Mouse (Mus musculus): ENCODE measurements around the gene Stk10.

Gene Stk10

DNA sequence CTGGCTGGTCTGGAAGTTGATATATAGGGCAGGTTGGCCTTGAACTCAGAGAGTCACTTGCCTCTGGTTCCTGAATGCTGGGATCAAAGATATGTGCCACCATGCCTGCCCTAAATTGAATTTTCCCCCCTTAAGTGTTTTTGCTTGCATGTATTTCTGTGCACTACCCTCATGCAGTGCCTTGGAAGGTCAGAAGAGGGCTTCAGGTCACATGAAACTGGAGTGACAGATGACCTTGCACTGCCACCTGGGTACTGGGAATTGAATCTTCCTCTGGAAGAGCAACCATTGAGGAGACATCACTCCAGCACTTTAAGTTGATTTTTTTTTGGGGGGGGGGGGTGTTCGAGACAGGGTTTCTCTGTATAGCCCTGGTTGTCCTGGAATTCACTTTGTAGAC, 3.0 kb upstream of the Stk10 start:
- WGBS: 79% methylated on average over 1 of the region's 1 CpGs

DNA sequence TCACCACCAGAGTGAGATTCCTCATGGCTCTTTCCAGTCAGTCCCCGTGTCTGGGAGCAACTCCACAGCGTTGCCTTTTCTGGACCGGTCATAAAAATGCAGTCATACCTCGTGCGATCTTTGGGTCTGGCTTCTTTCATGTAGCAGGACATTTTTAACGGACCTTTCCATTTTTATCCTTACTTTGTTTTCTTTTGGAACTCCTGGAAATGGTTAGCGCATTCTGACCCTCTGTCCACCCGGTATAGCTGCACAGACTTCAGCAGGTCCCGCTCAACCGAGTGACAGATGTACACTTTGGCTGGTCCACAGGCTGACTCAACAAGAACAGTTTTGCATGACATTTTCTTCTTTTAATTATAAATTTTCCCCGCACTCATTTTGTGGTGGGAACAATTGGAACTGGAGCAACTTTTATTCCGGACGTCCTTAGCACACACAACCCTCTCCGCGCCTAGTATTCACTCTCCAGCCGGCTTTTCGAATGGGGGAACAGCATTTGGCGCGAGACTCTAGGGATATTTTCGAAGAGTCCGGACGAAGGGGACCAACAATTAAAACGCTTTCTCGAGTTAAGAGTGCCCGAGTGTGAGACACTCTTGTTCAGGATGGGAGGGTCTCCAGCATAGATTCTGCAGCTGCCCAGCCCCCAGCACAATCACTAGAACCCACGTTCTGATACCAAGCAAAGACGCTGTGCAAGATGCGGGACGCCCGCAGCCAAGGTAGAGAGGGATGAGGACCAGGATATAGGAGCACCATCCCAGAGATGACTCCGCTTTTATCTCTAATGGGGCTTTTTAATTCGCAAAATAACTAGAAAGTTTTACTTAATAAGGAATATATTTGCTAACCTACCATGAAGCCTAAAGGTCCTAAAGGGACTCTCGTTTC, 987 bp upstream of the Stk10 start, which contains the start of gene Efcab9:
Gene Efcab9 (minus strand): TSS at position 211 of the 894 bp plus-strand sequence.
- WGBS: 6% methylated on average over 33 of the region's 33 CpGs

DNA sequence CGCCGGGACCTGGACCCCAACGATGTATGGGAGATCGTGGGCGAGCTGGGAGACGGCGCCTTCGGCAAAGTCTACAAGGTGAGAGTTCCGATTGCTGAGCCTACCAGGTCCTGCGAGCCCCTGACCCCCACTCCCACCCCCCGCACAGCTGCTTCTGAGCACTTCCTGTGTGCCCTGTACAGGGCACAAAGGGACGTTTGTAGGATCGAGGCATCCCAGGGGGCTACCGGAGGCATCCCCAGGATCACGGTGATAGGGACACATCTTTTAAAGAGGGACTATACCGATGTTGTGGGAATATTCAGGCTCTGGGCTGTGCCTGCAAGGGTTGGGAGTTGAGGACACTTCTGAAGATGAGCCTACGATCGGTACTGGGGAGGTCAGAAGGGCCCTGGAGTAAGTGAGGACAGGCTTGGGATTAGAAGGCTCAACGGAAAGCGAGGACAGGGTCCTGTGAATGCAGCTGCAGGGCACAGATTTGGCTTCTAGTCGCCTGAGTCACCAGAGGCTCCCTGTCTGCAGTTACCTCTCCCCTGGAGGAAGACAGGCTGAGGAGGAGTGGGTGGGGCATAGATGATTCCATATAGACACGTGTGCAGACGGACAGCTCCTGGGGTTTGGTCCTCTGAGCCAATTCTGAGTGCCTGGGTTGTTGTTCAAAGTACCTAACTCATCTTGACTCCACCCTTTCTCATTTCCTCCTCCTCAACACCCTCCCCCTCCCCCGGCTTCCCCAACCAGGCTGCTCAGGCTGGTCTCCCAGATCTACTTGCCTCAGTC, 567 bp downstream of the Stk10 start:
- WGBS: 4% methylated on average over 24 of the region's 24 CpGs

DNA sequence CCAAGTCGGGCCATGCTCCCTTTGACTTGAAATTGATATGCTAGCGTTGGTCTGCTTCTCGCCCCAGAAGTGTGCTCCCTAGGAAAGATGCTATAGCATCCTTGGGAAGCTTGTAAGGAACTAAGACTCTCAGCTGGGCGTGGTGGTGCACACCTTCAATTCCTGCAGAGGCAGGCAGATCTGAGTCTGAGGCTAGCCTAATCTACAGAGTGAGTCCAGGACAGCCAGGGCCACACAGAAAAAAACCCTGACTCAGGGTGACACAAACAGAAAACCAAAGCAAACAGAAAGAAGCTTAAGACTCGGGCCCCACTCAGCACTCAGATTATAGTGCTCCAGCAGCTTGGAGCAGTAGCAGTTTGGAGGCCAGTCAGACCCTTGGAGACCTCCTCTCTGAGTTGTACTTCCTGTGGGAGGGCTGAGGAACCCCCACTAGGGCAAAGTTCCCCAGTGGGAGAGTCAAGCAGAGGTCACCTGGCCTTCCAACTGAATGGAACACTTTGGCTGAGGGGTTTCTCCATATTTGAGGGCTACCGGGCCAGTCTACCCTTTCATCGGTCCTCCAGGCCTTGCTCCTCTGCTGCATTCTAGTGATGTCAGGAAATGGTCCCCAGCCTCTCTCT, 1.5 kb downstream of the Stk10 start:
- 76% methylated on average over 7 of the region's 7 CpGs for WGBS

DNA sequence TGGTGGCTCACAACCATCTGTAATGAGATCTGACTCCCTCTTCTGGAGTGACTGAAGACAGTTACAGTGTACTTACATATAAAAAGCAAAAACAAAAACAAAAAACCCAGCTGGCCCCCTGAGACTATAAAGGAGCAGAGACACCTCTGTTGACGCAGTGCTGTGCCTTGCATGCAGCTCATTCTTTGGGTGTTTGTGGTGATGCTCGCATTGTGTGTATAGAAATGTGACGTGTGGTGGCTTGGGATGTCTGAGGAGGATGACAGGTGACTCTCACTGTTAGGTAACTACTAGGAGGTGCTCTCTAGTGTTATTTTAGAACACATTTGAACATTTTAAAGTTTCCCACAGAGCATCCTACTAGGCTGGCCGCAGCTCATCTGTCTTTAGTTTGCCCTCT, 2.5 kb downstream of the Stk10 start:
- WGBS: 97% methylated on average over 4 of the region's 4 CpGs

DNA sequence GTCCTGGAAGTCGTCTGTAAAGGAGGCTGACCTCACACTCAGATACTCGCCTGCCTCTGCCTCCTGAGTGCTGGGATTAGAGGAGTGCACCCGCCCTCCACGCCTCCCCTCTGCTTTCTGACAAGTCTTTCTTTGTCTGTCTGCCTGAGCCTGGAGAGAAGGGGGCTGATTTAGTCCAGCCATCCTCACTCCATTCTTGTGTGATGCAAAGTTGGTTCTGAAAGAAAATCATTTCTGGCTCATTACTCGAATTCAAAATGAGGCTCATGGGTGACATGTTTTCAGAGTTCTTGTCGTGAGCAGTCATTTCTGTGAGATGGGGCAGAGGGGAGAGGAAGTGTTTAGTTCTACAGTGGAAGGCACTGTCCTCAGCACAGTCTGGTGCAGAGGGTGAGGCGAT, 3.8 kb downstream of the Stk10 start:
- WGBS: 58% methylated on average over 7 of the region's 7 CpGs

DNA sequence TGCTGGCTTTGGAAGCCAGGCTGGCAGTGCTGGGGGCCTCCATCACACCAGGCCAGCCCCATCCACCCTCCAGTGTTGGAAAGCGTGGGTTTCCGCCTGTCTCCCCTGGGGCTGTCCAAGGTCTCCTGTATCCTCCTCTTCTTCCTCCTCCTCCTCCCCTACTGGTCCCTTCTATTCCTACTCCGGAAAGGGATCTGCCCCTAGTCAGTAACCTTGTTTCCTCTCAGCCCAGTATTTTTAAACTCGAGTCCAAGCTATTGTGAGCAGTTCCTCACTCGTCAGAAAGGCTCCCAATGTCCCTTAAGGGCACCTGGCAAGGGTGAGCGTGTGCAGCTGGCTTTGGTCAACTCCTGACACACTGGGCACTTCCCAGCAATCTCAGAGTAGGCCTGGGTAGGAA, 5.3 kb downstream of the Stk10 start:
- WGBS: 71% methylated on average over 6 of the region's 6 CpGs

DNA sequence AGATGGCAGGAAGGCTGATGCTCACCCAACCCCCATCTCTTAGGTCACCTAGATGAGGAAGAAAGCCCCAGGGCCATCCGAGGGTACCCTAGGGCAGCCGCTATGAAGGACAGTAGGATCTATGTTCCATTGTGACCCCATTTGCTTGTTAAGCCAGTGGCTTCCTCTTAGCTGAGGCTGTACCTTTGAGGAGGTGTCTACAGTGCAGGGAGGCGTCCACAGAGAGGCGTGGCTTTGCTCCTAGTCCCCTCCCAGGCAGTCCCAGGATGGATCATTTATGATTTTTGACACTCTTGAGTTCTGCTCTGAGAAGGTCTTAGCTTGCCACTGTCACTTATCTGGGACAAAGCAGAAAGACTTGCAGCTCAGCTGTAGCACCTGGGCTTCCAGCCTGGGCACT, 5.7 kb downstream of the Stk10 start:
- WGBS: 89% methylated on average over 4 of the region's 4 CpGs

DNA sequence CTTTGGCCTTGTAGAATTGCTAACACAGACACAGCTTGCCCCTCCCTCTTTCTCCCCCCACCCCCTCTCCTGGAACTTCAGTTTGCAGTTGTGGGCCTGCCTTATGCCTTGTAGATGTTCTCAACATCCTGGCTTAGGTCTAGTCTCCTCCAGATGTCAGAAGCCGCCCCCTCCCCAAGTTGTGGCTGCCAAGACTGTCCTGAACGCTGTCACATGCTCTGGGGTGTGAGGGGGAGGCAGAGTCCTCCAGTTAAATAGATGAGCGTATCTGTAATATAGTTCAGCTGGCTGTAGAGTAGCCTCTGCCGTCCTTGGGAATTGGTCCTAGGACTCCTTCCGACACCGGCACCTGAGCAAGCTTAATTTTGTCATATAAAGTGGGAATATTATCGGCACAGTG, 6.6 kb downstream of the Stk10 start:
- WGBS: 85% methylated on average over 7 of the region's 7 CpGs

DNA sequence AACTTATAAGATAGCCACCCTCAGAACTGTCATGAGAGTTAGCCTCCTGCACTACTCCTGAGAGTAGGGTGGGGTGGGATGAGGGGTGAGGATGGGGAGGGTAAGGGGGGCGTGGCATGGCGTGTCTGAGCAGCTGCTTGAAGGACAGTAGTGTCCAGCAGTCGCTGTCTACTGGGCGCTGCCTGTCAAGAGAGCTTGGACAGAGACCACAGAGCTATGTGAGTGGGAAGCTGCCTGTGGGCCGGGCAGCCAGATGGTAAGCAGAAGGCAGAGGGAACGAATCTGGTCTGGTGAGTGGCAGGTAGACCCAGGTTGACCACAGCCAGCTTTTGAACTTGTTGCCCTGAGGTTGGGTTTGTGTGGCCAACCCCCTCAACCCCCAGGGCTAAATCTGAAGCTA, 7.4 kb downstream of the Stk10 start:
- 62% methylated on average over 6 of the region's 6 CpGs for WGBS

DNA sequence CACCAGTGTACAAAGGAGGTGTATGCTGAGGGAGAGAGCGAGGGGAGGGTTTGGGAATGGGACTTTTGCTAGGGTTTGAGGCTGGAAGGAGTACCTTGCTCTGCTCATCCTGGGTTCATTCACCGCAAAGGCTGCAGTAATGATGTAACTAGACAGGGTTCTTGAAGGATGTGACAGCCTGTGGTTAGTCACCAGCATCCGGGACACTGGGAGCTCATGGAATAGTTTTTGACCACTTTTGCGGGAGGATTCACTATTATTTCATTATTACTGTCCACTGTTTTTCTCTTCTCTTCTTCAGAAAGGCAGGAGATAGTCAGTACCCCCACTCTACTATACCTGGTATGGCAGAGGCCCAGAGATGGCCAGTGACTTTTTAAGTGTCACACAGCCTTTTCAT, 9.1 kb downstream of the Stk10 start:
- 96% methylated on average over 4 of the region's 4 CpGs for WGBS

DNA sequence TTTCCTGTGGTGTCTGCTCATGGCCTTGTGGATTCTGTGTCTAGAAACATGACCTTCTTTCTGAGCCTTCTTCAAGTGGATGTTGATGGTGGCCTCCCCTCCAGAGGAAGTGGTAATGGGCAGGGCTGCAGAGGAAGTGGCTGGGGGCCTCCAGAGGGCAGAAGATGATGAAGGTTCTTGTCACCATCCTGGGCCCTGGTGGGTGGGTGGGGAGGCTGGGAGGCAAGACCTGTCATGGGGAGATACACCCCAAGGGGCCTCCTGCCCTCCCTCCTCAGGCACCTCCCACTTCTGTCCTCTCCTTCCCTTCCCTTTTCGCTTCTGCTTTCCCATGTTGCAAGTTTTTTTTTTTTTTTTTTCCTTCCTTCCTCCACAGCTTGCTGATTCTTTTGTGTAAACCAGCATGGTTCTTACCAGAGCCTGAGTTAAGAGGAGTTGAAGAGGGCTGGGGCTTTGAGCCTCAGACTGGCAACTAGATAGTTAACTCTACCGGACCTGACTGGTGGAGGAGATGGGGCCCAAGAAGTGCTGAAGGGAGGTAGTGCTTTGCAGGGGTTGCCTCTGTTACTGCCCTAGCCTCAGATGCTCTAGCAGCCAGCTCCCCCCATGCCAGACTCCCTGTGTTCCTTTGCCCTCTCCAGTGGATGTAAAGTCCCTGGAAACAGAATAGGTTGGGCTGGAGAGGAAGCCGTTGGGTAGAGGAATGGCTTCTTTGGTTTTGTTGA, 9.7 kb downstream of the Stk10 start:
- 44% methylated on average over 3 of the region's 3 CpGs for WGBS

DNA sequence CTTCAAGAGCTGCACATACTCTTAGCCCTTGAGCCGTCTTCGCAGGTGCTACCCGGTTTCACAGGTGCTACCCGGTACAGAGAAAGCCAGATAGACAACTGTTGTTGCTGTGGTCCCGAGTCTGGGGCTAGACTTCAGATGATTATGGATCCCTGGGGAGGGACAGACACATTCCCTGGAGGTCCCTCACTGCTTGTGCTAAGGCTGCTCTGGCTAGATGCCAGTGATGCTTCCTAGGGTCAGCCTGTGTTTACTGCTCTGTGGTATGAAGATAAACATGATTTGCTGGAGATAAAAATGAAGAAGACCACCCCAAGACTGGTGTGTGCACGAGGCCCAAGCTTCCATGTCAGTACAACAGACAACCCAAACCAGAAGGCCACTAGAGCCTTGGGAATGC, 10.9 kb downstream of the Stk10 start:
- 91% methylated on average over 6 of the region's 6 CpGs for WGBS

DNA sequence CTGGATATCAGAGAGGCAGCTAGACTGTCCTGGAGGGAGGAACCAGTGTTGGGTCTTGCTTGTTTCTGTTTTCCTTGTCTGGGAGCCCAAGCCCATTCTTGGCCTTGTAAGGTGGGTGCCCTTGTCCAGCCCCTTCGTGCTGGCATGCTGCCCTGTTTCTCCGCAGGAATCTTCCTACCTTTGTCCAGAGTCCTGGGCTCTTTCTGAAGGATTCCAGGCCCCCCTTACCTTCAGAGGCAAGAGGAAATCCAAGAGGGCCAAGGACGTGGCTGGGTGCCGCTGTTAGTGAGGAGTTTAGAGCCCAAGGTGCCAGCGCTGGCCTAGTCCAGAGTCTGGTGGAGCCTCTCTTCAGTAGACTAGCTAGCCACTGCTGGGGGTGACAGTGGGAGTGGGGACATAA, 11.4 kb downstream of the Stk10 start:
- 78% methylated on average over 5 of the region's 5 CpGs for WGBS

DNA sequence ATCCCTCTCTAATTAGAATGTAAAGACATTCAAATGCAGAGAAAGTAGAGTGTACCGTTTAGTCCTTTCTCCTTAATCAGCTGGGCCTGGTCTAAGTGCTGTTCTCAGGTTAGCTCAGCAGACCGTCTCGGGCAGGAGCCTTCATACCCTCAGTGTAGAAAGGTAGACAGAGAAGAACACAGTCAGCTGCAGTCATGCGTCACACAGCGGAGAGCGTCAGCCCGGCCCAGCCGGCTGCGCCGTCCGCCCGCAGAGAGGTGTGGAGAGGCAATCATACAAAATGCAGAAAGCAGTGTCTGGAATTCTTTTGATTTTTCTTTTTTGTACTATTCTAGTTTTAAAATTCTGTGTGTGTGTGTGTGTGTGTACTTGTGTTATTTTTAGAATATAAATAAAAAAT, 12.5 kb downstream of the Stk10 start:
- 68% methylated on average over 12 of the region's 12 CpGs for WGBS

DNA sequence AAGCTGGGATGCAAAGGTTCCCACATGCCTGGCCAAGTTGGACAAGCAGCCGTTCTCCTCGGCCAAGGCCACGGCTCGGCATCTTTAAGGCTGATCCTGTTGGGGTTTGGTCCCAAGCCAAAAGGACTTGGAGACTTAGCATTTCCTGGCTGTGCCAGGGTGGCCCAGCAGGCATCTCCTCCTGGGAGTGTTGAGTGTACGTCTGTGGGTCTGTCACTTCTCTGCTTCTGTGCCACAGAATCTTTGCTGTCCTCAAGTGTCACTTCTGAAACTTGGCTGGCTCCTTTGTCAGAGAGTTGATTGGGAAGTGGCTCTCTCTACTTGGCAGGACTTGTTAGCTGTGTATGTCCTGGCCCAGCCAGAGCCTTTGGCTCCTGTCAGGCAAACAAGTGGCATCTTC, 13.4 kb downstream of the Stk10 start:
- 58% methylated on average over 5 of the region's 5 CpGs for WGBS

DNA sequence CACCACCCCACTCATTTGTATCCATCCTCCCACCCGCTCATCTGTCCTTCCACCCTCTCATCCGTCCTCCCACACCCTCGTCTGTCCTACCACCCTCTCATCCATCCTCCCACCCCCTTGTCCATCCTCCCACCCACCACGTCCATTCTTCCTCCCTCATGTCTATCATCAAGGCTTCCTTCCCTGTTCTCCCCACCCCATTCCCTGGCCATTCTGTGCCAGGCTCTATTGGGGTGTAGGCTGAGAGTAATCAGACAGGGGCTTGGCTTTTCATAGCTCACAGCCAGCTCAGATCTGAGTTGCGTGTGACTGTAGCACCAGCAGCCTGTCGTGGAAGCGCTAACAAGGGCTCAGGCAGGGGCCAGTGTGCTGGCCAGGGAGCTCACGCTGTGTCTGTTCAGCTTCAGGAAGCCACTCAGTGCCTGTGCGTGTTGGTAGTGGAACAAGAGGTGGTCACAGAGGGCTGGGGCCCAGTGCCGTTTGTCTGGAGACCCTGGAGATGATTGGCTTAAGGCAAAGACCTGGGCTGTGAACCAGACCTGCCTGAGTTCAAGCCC, 14.4 kb downstream of the Stk10 start:
- WGBS: 81% methylated on average over 10 of the region's 10 CpGs

DNA sequence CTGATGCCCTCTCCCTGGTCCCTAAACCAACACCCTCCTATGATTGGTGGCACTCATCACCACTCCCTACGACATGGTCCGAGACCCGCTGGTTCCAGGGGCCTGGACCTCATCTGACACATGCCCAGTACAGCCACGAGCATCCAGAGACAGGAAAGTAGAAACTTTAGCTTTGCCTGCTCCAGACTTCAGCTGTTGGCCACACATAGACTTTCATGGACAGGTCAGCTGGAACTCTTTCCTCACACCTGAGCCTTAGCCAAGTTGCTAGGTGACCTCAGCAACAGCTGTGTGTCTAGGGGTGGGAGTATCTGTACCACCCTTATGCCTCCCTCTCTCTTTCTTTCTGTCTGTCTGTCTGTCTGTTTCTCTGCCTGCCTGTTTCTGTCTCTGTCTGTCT, 15.1 kb downstream of the Stk10 start:
- WGBS: 97% methylated on average over 4 of the region's 4 CpGs

DNA sequence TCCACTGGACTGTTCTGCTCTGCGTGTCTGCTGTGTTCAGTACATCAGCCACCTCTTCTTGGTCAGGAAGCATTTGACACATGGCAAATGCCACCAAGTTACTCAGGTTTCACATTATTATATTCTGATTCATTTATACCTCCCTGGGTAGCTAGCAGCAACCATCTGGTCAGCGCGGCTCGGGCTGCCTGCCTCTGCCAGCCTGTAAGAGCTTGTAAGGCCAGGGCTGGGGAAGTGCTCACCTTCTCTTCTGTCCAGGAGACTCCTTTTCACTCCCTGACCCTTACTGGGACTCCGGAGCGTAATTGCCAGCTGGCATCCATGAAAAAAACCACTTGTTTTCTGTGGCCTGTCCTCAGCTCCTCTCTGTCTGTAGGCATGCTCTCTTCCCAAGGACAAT, 16.1 kb downstream of the Stk10 start:
- 79% methylated on average over 6 of the region's 6 CpGs for WGBS

DNA sequence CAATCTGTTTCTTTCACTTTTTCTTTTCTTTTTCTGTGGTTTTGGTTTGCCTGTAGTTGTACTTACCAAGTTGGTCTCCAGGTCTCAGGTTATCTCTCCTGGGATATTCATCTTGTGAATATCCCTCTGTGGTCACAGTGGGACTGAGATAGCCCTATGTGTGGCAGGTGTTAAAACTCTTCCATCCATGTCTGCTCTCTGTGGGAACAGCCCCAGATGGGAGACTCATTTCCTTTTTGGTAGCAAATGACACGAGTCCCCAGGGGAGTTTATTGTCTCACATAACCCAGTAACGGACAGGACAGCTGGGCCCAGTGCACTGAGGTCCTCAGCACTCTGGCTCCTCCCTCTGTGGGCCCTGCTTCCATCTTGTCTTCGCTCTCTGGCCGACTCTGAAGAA, 17.0 kb downstream of the Stk10 start:
- 78% methylated on average over 4 of the region's 4 CpGs for WGBS

DNA sequence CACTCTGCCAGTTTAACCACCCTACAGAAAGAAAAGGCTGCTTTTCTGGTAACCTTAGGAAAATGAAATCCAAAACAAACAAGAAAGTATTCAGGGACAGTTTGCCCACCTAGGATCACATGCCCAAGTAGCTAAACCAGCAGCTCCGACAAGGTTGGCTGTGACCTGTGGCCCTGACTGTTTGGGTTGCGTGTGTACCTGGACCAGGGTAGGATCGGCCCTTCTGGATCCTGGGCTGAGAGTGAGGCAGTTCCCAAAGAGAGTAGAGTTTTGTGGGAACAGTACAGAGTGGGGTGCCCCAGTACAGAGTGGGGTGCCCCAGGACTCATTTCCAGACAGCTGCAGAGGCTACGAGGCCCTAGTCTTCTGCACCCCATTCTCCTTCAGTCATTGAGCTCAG, 18.0 kb downstream of the Stk10 start:
- 94% methylated on average over 4 of the region's 4 CpGs for WGBS

Measured in cerebral cortex, adult 2 months (tissue).